ENCODE assay signal across 28 mouse cellular contexts in the genomic region with DNA sequence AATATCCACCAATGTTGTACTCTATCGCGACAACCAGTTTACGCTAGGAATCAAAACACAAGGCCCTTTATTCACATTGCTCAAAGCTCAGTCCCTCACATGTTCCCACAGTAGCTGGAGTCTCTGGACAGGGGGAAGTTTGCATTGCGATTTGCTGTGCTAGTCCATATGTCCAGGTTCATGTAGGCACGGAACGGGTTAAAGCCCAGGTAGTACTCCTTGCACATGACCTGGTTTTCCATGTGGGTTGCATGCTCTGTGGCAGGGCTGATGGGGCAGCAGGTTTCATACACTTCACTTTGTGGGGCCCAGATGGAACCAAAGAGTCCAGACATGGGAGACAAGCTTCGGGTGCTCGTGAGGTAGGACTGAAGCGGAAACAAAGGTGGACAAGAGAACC. TPM values are rescaled to one million over a fixed set of nuclear protein-coding genes. Genes with fewer than 3 reads are reported as not detected.
"Had no signal": no experiment of that assay in that cellular context is flagged by ENCODE, and none has a peak within 500 bp of the region (broad histone marks: within the 10 kb centered on the region; RNA-seq: fewer than 3 reads in every experiment).

No protein-coding gene starts in this region.

- H3K9ac ChIP-seq: embryonic facial prominence, embryonic 12.5 days; embryonic facial prominence, embryonic 13.5 days; embryonic facial prominence, embryonic 15.5 days; forebrain, embryonic 12.5 days; forebrain, embryonic 13.5 days; forebrain, embryonic 15.5 days; forebrain, postnatal 0 days had no signal

- ATAC-seq: forebrain, embryonic 13.5 days; forebrain, embryonic 14.5 days; forebrain, embryonic 15.5 days; forebrain, embryonic 16.5 days; forebrain, postnatal 0 days had no signal

- H3K4me3 ChIP-seq: embryonic facial prominence, embryonic 10.5 days; embryonic facial prominence, embryonic 12.5 days; embryonic facial prominence, embryonic 13.5 days; embryonic facial prominence, embryonic 15.5 days; erythroblast, embryonic 14.5 days; forebrain, embryonic 10.5 days; forebrain, embryonic 12.5 days; forebrain, embryonic 13.5 days; forebrain, embryonic 15.5 days; gastrocnemius, adult 2 months; heart, adult 2 months had no signal

- H3K9me3 ChIP-seq: embryonic facial prominence, embryonic 10.5 days; embryonic facial prominence, embryonic 12.5 days; embryonic facial prominence, embryonic 13.5 days; embryonic facial prominence, embryonic 15.5 days; forebrain, embryonic 10.5 days; forebrain, embryonic 12.5 days; forebrain, embryonic 13.5 days; forebrain, embryonic 15.5 days had no signal

- H3K27ac ChIP-seq: embryonic facial prominence, embryonic 10.5 days; embryonic facial prominence, embryonic 12.5 days; embryonic facial prominence, embryonic 13.5 days; embryonic facial prominence, embryonic 15.5 days; forebrain, embryonic 10.5 days; forebrain, embryonic 12.5 days; forebrain, embryonic 13.5 days; forebrain, embryonic 15.5 days; gastrocnemius, adult 2 months; heart, adult 2 months had no signal

- DNase-seq: cerebellum, adult 2 months; cerebellum, adult 8-10 months; cerebellum, adult 9-10 months; cerebellum, adult 9-11 months; cerebellum, postnatal 10 days; cerebellum, postnatal 14 days; cerebellum, postnatal 25 days; cerebellum, postnatal 36 days; embryo, embryonic 11 days; forebrain, postnatal 0 days; gastrocnemius, adult 2 months; gastrocnemius, postnatal 10 days; gastrocnemius, postnatal 14 days; gastrocnemius, postnatal 25 days; gastrocnemius, postnatal 36 days; heart, adult 18-20 months; heart, adult 2 months had no signal

- H3K27me3 ChIP-seq: embryonic facial prominence, embryonic 12.5 days; embryonic facial prominence, embryonic 13.5 days; embryonic facial prominence, embryonic 15.5 days; forebrain, embryonic 12.5 days; forebrain, embryonic 13.5 days; forebrain, embryonic 15.5 days had no signal

- H3K4me1 ChIP-seq: embryonic facial prominence, embryonic 10.5 days; embryonic facial prominence, embryonic 12.5 days; embryonic facial prominence, embryonic 13.5 days; embryonic facial prominence, embryonic 15.5 days; forebrain, embryonic 10.5 days; forebrain, embryonic 12.5 days; forebrain, embryonic 13.5 days; forebrain, embryonic 15.5 days had no signal

- H3K4me2 ChIP-seq: embryonic facial prominence, embryonic 12.5 days; embryonic facial prominence, embryonic 13.5 days; embryonic facial prominence, embryonic 15.5 days; forebrain, embryonic 12.5 days; forebrain, embryonic 13.5 days; forebrain, embryonic 15.5 days had no signal

RNA-seq across cellular contexts. Expression of gene Tlr2, which starts 56.7 kb away (rescaled TPM):
- polyA plus RNA-seq: erythroblast, embryonic 14.5 days had no signal
